Mouse (Mus musculus) cerebellum, postnatal 14 days (tissue): ENCODE data around the gene Cfap43.

Source experiments
- DNase-seq, 2 experiments: peaks; one replicate each; pipeline ENCODE4 v3.0.0; 2021; ENCODE audit warnings: mixed read lengths in 2 of 2

Gene Cfap43

DNA sequence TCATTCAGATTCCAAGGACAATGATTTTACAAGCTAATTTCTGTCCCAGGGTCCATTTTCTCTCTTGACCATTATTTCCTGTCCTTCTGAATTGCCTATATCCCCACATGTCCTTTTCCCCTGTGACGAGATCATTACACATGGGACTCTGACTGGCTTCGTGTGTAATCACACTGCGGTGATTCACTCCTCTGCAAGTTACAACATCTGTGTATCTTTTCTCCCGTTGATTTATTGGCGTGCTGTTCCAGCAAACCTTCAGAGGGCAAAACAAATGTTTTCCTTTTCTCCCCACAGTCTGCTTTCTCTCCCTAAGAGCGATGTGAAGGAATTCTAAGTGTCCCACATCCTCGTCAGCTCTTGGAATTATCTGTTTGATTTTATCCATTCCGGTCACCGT is 219.3 kb downstream of the Cfap43 start:
- no peak for DNase-seq

DNA sequence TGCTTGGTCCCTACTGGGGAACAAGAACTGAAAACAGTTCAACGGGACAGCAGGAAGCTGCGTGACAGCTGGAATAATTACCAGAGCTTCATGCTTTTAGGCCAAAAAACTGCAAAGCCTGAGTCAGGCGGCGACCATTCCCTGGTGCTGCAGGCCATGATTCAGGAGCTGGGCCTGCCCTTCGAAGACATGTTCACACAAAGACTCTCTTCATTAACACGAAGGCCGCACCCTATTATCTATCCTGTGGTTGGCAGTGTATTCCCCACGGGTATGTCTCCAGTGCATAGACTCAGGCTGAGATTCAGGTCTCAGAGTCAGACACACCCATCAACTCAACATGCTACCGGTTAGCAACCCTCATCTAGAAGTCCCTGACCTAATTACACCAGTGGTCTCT is 220.8 kb downstream of the Cfap43 start:
- no peak for DNase-seq

DNA sequence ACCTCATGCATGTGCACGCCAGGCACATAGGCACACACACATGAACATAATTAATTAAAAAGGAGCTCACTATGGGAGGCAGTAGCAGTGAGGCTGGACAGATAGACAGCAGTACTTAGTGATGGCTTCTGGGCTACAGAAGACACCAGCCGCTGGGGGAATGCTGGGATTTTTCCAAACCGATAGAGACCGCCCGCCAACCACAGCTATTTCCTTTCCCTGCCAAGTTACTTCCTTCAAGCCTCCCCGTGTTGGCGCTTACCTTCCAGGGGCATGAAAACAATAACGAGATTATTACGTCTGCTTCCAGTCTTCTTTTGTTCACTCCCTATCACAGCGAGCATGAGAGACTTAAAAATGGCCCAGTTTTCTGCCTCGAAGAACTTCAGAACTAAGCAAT is 222.0 kb downstream of the Cfap43 start:
- no peak for DNase-seq

DNA sequence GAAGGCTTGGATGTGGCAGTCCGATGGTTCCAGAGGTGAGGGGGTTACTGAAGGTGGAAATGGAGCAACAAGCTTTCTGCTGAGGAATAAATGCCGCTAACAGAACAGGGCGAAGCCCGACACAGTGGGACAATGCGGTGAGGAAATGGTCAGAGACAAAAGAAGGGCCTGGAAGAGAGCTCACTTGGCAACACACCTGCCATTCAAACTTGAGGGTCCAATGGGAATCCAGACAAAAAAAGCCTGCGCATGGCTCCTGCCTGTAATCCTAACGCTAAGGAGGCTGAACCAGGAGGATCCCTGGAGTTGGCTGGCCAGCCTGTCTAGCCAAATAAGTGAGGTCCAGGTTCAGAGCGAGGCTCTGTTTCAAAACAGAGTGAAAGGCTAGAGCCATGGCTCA is 222.7 kb downstream of the Cfap43 start:
- no peak for DNase-seq

DNA sequence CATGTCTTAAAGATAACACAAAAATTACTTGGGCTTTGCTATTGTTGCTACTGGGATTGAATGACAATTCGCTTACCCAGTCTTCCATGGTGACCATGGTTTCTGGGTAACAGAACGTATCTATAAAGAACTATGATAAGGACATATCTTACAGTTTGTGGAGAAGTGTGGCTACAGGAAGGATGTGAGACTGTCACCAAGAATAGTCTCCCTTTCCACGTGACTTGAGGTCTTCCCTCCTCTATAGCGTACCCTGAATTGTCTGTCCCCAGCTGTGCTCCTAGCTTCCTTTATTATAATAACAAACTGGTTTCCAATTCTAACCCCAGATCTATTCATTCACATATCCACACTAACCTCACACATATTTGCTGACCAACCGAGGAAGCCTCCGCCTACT is 223.4 kb downstream of the Cfap43 start:
- DNase-seq: no peak

DNA sequence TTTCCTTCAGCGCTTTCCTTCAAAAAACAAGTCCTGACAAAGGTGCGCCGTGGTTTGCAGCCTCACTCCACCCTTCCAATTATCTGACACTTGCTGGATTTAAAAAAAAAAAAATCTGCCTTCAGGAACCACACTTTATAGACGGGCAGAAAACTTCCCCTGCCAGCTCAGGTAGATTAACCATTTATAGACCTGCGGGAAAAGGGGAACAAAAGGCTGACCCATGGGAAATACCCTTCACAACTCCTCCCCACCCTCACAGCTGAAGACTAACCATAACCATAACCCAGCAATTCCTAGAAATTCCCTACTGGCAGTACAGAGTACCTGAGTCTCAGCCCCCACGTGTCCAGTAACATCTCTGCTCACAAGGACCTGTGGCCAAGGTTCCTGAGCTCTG is 227.1 kb downstream of the Cfap43 start, which contains the start of gene Col17a1:
Col17a1 (minus strand) TSS at position 101 of the 400 bp plus-strand sequence.
- no peak for DNase-seq

DNA sequence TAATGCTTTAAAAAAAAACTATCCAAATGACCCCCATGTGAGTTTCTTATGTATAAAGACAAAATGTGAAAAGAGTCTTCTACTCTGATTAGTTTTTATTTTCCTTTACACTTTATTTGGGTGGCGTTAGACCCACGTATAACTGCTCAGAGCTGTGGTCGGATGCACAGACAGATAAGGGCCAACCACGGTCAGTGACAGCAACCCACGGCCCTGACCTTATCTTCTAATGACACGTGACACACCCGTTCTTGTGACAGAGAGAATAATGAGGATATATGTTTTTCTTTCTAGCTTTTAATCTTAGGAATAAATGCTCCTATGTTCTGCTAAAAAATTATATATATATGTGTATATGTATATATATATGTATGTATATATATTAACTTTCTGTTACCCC is 229.5 kb downstream of the Cfap43 start:
- no peak for DNase-seq
